Mouse (Mus musculus) NIH3T3 (cell line): Measurements from ENCODE around the gene Nup153.
A peak's percentile ranks its signal among the peaks of the same experiment; 100 is the strongest.

Experiments
- DNase-seq: peaks from one replicate; pipeline ENCODE4 v3.0.0-alpha.2; 2012; ENCODE audit warnings: low read depth

The Nup153 gene

GRCm38 (mm10) chr13:46728411-46728810, 671 bp upstream of the Nup153 start:
- no peak for DNase-seq

- DNase-seq: peak; percentile 69
Observed at GRCm38 (mm10) chr13:46727038-46727836, 503 bp downstream of the Nup153 start.

- peak; percentile 60 for DNase-seq
Observed at GRCm38 (mm10) chr13:46726288-46727037, 1.3 kb downstream of the Nup153 start.

GRCm38 (mm10) chr13:46725227-46725626, 2.5 kb downstream of the Nup153 start:
- peak; percentile 38 for DNase-seq

- peak; percentile 65 for DNase-seq
Observed at GRCm38 (mm10) chr13:46724371-46724770, 3.4 kb downstream of the Nup153 start.

GRCm38 (mm10) chr13:46721009-46721408, 6.7 kb downstream of the Nup153 start:
- no peak for DNase-seq

GRCm38 (mm10) chr13:46718893-46719400, 8.8 kb downstream of the Nup153 start:
- no peak for DNase-seq

- DNase-seq: peak; percentile 73
Observed at GRCm38 (mm10) chr13:46715976-46716639, 11.6 kb downstream of the Nup153 start.

- DNase-seq: no peak
Observed at GRCm38 (mm10) chr13:46713486-46713885, 14.3 kb downstream of the Nup153 start.

GRCm38 (mm10) chr13:46703138-46703537, 24.6 kb downstream of the Nup153 start:
- DNase-seq: peak; percentile 4

- DNase-seq: no peak
Observed at GRCm38 (mm10) chr13:46701486-46701885, 26.3 kb downstream of the Nup153 start.

- DNase-seq: no peak
Observed at GRCm38 (mm10) chr13:46699372-46699771, 28.4 kb downstream of the Nup153 start.

GRCm38 (mm10) chr13:46696788-46697187, 31.0 kb downstream of the Nup153 start:
- DNase-seq: no peak

GRCm38 (mm10) chr13:46695932-46696331, 31.8 kb downstream of the Nup153 start:
- DNase-seq: no peak

- no peak for DNase-seq
Observed at GRCm38 (mm10) chr13:46695296-46695908, 32.3 kb downstream of the Nup153 start.

- DNase-seq: no peak
Observed at GRCm38 (mm10) chr13:46690559-46691241, 37.0 kb downstream of the Nup153 start.

- no peak for DNase-seq
Observed at GRCm38 (mm10) chr13:46683370-46683769, 44.4 kb downstream of the Nup153 start.

- no peak for DNase-seq
Observed at GRCm38 (mm10) chr13:46682921-46683320, 44.8 kb downstream of the Nup153 start.

GRCm38 (mm10) chr13:46677721-46678120, 50.0 kb downstream of the Nup153 start:
- DNase-seq: no peak

GRCm38 (mm10) chr13:46674601-46675000, 53.1 kb downstream of the Nup153 start:
- peak; percentile 36 for DNase-seq

GRCm38 (mm10) chr13:46670514-46670913, 57.2 kb downstream of the Nup153 start:
- DNase-seq: no peak
